Mouse (Mus musculus) liver, embryonic 14.5 days (tissue): Measurements from ENCODE around the gene Ctnnb1.

ENCODE experiments used
- CTCF ChIP-seq: IDR thresholded peaks from 2 replicates; pipeline ENCODE4 v1.5.1; 2016; ENCODE audit warnings: antibody characterized with exemption, low read depth, control low read depth
- EP300 ChIP-seq: IDR thresholded peaks from 2 replicates; pipeline ENCODE4 v1.6.1; 2016; ENCODE audit warnings: antibody characterized with exemption, low read depth

DNA sequence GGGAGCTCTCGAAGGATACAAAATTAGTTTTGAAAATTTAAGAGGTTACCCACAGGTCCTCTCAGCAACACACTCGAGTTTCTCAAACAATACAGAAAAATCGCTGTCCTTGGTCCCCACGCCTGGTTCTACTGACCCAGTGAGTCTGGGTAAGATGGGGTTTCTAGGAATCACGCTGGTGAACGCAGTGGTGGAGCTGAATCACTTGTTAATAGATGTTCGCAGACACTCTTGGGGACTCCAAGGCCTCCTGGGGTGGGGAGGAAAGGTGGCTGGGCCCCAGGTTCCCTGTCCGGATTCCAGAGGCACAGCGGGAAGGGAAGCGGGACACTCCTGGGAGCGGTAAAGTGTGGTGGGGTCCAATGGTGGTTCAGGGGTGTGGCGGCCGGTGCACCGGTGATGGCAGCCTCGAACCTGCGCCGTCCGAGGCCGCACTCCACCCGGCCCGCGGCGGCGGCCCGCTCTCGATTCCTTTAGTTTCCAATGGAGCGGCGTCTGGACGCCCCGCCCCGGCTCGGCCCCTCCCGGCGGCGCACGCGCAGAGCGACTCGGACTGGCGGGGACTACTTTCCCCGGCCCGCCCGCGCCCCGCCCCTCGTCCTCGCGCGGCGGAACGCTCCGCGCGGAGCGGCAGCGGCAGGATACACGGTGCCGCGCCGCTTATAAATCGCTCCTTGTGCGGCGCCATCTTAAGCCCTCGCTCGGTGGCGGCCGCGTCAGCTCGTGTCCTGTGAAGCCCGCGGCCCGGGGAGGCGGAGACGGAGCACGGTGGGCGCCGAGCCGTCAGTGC lies 4.0 kb downstream of the Ctnnb1 start:
- TF ChIP-seq EP300 (peak; percentile 37; the same call in 1 of the 2 replicates), CTCF (no peak)
